Mouse (Mus musculus): Measurements from ENCODE around the gene Hpf1. TPM values are rescaled to one million over a fixed set of nuclear protein-coding genes. Genes with fewer than 3 reads are reported as not detected.

Gene Hpf1
- total RNA-seq (2021): 10 to 100 TPM; 50.5 to 58.5 TPM

GRCm38 (mm10) chr8:60889843-60890519 is at the start of gene Hpf1:
TSS of gene Hpf1 (plus strand) at chr8:60890418.
- peak; percentile 98 for DNase-seq
- intact Hi-C loops (cut with DNase I): no loop called here

DNA sequence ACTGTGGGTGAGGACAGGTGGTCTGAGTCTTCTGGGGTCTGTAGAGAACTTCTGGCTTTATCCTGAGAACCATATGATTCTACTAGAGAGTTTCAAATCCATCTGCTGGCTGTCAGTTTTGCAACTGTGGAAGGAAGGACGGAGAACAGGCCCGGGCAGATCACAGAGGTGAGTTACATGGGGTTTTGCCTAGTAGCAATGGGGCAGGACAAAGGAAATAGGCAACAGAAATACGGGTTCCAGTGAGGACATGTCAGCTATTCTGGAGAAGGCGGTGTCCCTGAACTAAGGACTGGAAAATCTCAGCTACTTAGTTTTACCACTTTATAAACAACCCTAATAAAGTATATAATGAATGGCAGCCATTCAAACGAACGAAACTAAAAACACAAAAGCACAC is 47.8 kb upstream of the Hpf1 start:
- DNase-seq: no peak
- intact Hi-C loops (cut with DNase I): no loop called here

- DNase-seq: no peak
- intact Hi-C loops (cut with DNase I): no loop called here
Measured at GRCm38 (mm10) chr8:60857559-60857958, 32.7 kb upstream of the Hpf1 start.

GRCm38 (mm10) chr8:60858091-60858490 is 32.1 kb upstream of the Hpf1 start:
- intact Hi-C loops (cut with DNase I): no loop called here
- DNase-seq: no peak

DNA sequence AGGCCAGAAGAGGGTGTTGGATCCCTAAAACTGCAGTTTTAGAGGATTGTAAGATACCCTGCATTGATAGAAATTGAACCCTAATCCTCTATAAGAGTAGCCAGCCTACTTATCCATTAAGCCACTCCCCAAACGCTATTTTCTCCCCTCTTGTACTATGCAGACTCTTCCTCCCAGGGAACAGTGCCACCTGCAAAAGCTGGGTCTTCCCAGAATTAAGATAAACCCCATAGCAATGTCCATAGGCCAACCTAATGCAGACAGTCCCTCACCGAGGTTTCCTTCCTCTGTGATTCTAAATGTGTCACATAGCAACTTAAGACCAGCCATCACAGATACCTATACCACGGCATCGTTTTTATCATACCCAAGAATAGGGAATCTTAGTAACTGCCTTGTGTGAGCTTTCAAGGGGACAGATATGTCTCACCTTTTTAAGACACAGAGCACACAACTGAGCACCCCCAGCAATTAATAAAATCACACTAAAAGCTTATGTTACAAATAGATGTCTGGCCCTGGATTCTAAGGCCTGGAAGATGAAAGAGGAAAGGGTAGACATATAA is 31.2 kb upstream of the Hpf1 start:
- intact Hi-C loops (cut with DNase I): no loop called here
- no peak for DNase-seq

DNA sequence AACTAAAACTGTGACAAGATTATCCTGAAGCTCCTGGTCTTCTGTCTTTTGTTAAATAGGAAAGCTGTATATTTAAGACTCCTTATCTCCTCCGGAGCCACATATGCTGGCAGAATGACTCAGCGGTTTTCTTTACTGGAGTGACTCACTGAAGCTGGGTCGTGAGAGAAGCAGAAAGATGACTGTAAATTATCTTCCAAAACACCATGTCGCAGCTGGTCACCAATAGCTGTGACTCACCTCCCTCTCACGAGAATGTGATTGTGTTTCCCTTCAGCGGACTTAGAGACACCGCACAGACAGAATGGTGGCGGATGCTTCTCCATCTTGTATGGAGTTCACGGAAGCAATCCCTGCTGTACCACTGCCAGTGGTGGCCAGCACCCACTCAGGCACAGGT is 30.6 kb upstream of the Hpf1 start:
- DNase-seq: no peak
- intact Hi-C loops (cut with DNase I): loop anchor here (10.0 kb wide), 1 partner anchor 355 kb away; the partner anchor contains the start of genes Aadat and Gm10283

DNA sequence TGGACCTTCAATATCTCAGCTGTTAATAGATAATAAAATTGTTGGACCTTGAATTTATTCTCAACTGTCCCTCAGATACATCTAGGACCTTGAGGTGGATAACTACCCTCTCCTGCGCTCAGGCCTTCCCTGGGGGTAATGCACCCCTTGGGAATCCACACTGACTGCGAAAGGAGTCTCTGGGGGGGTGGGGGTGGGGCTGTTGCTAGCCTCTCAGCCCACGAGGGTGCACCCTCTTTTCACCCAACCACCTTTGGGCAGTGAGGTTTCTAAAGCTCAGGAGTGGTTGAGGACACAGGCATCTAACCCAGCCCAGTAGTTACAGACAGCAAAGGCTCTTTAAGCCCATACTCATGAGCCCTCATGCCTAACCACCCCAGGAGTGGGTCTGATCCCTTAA is 29.5 kb upstream of the Hpf1 start:
- DNase-seq: no peak
- intact Hi-C loops (cut with DNase I): loop anchor here (10.0 kb wide), 1 partner anchor 356 kb away; the partner anchor contains the start of genes Aadat and Gm10283

GRCm38 (mm10) chr8:60861783-60862182 is 28.4 kb upstream of the Hpf1 start:
- intact Hi-C loops (cut with DNase I): loop anchor here (10.0 kb wide), 1 partner anchor 357 kb away; the partner anchor contains the start of genes Aadat and Gm10283
- DNase-seq: no peak

GRCm38 (mm10) chr8:60864875-60865274 is 25.3 kb upstream of the Hpf1 start:
- intact Hi-C loops (cut with DNase I): loop anchor here (5.0 to 10.0 kb wide), 3 partner anchors 233 to 360 kb away; partner anchors contain the start of genes Aadat, Gm10283 and Mfap3l
- DNase-seq: no peak

- intact Hi-C loops (cut with DNase I): loop anchor here (5.0 to 10.0 kb wide), 3 partner anchors 233 to 361 kb away; partner anchors contain the start of genes Aadat, Gm10283 and Mfap3l
- peak; percentile 71 for DNase-seq
Measured at GRCm38 (mm10) chr8:60865504-60866114, 24.6 kb upstream of the Hpf1 start.

DNA sequence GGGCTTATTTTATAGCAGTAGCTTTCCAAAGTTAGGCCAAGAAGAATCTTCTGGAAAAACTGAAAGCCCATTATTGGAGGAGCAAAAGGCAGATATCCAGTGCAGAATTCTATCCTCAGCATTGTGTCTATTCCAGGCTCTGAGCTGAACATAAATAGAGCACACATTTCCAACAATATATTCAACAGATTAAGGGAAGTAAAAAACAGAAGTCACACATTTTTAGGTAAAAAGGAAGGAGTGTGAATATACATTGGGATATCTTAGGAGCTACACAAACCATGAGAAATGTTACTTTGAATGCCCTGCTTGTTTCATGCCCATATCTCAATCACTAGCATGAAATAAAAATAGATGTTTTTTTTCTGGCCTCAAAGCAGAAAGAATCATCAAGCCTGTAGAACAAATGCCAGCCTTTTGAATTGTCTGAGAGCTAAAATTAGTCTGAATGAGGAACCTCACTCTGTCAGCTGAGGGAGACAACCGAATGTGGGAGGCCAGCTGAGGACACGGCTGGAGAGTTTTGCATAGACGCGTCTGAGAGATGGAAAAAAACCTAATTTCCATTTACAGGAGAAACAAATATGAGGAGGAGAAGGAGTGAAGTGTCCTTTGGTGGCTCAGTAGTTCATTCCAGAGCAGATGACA is 22.6 kb upstream of the Hpf1 start:
- no peak for DNase-seq
- intact Hi-C loops (cut with DNase I): loop anchor here (5.0 to 10.0 kb wide), 3 partner anchors 235 to 363 kb away; partner anchors contain the start of genes Aadat, Gm10283 and Mfap3l

DNA sequence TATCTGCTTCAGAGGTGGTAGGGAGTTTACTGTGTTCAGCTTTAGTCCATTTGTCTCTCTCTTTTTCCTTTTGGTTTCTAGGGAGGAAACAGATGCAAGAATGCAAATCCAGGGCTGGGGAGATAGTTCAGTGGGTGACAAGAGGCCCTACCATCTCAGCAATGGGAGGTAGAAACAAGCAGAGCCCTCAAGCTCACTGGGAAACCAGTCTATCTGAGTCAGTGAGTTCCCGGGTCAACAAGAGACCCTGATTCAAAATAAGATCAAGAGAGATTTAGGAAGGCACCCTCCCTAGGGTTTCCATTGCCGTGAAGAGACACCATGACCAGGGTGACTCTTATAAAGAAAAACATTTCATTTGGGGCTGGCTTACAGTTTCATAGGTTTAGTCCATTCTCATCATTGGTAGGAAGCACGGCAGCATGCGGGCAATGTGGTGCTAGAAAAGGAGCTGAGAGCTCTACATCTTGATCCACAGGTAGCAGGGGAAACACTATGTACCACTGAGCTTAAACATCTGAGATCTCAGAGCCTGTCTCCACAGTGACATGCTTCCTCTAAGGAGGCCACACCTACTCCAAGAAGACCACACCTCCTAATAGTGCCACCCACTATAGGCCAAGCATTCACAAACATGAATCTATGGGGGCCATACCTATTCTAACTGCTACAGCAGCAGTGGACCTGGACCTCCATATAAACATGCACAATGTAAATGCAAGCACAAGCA is 21.8 kb upstream of the Hpf1 start:
- DNase-seq: no peak
- intact Hi-C loops (cut with DNase I): loop anchor here (5.0 to 10.0 kb wide), 3 partner anchors 236 to 364 kb away; partner anchors contain the start of genes Aadat, Gm10283 and Mfap3l

DNA sequence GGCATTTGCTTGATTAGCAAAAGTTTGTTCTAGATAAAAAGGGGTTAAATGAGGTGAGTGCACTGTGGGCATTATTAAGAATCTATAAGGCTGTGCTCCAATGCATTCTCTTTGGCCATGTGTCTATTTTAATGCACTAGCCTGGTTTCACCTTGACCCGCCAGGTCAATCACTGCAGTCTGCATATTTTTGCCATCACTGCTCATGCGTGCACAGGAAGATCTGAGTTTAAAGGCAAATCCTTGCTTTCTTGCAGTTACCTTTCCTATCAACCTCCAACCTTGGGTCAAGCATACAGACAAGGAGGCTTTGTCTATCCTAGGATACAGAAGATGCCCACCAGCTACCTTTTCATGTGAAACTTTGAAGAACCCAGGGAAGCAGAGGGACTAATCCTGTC is 20.5 kb upstream of the Hpf1 start:
- intact Hi-C loops (cut with DNase I): loop anchor here (5.0 to 10.0 kb wide), 3 partner anchors 237 to 365 kb away; partner anchors contain the start of genes Aadat, Gm10283 and Mfap3l
- DNase-seq: no peak

GRCm38 (mm10) chr8:60870231-60871193 is 19.7 kb upstream of the Hpf1 start:
- no peak for DNase-seq
- intact Hi-C loops (cut with DNase I): no loop called here

GRCm38 (mm10) chr8:60878617-60879016 is 11.6 kb upstream of the Hpf1 start:
- intact Hi-C loops (cut with DNase I): no loop called here
- no peak for DNase-seq

DNA sequence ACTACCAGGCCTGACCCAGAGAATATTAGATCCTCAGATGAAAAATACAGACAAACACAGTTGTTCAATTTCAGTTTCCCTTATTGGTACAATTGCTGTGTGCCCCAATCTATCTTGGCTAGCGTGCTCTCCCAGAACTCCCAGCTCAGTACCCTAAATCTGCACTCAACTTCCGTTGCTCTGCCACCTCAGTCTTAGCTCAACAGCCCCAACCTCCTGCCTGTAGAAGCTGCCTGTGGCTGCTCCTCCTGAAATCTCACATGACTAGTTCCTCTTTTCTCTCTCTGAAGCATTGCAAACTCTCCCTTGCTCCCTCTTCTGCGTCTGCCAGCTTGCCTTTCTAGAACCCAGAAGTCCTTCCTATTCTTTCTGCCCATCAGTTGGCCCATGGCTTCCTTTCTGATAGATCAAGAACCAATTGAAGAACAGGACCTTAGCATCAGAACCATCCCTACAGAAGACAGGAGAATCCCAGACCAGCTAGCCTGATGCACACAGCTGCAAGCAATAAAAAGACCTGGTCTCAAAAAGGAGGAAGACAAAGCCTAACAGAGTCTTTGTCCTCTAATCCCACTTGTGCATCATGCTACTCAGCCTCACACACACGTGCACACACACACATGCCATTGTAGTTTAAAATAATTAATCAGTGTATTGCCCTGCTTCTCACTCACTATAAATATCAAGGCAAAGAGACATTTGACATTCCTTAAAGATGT is 6.6 kb upstream of the Hpf1 start:
- DNase-seq: no peak
- intact Hi-C loops (cut with DNase I): no loop called here

GRCm38 (mm10) chr8:60886736-60887135 is 3.5 kb upstream of the Hpf1 start:
- no peak for DNase-seq
- intact Hi-C loops (cut with DNase I): no loop called here

GRCm38 (mm10) chr8:60889131-60889842 is 931 bp upstream of the Hpf1 start:
- DNase-seq: no peak
- intact Hi-C loops (cut with DNase I): no loop called here
